Mouse (Mus musculus): Measurements from ENCODE around the gene Gm28372.

DNA sequence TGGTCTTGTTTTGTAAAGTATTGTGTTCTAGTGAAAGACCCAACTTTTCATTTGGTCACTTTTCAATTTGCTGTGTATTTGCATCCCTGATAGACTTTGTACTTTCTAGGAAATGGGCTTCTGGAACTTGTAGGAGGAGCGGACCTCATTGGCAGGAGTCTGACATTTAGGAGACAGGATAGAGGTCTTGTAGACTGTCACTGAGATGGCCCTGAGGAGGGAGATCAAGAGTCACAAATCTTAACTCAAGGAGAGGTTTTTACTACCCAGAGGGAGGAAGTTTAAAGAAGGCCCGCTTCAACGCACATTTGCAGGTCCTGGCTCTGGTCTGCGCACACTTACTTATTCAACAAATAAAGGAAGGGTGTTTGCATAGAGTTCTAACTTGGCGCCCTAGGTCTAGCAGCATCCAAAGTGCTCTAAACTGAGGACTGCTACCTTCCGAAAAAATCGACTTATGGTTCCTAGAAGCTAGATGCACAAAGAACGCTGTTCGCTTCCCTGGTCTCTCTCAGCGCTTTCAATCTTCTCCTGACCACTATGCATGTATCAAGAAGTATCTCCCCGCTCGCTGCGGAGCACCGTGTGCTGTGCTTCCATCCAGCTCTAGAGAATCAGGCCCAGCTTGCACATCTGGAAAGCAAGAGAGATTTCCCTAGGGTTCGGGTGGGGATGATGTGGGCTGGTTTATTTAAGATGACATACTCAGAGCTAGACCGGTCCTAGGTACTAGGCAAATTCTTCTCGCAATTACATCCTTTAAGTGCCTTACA, 44.2 kb downstream of the Gm28372 start:
- TF ChIP-seq CEBPB (IDR thresholded peaks at IDR 0.05; ENCODE audit: insufficient read depth, poor library complexity, severe bottlenecking): no peak
- TF ChIP-seq USF1 (IDR thresholded peaks at IDR 0.05; ENCODE audit: low read depth): no peak
- TF ChIP-seq MAX (IDR thresholded peaks at IDR 0.05; ENCODE audit: low read depth): no peak
- TF ChIP-seq POLR2A (IDR thresholded peaks at IDR 0.05; ENCODE audit: insufficient read length, low read depth): no peak
- TF ChIP-seq TCF12 (IDR thresholded peaks at IDR 0.05; ENCODE audit: insufficient read depth, poor library complexity, severe bottlenecking): no peak
- TF ChIP-seq SRF (IDR thresholded peaks at IDR 0.05; ENCODE audit: control insufficient read depth, insufficient read length, low read depth): no peak
